In the genomic region with DNA sequence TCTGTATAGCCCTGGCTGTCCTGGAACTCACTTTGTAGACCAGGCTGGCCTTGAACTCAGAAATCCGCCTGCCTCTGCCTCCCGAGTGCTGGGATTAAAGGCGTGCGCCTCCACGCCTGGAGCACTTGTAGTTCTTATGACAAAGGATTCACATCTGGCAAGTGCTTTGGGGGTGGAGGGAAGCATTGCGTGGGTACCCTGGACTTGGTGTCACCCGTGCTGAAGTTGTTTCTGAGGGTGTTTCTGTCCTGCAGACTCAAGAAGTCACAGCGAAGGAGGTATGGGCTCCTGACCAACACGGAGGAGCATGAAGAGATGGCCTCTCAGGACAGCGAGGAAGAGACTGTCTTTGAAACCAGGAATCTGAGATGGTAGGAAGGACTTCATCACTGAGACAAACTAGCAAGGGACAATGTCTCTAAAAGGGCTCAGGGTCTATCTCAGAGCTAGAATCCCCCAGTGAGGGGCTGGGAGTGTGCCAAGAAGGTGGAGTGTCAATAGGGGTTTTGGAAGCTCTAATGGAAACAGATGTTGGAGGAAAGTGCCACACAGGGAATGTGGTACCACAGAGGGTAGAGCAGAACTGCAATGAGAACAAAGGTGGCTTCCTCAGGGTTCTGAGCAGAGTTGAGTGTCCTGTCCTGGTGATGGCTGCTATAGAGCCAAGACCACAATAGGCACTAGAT, we compare ENCODE assay signal across 12 mouse cellular contexts. TPM values are rescaled to one million over a fixed set of nuclear protein-coding genes. Genes with fewer than 3 reads are reported as not detected.
A peak's percentile ranks its signal among the peaks of the same experiment; 100 is the strongest.
DNase-seq lines count a peak whose midpoint lies in the region; ATAC-seq lines count a peak whose summit lies in the region.
"Had no signal": no experiment of that assay in that cellular context is flagged by ENCODE, and none has a peak within 500 bp of the region (broad histone marks: within the 10 kb centered on the region; RNA-seq: fewer than 3 reads in every experiment).

No protein-coding gene starts in this region.

- peak; percentile 69 for DNase-seq in cerebellum, adult 9-10 months
- DNase-seq in cerebellum, postnatal 36 days = no peak
- no peak for DNase-seq in midbrain, embryonic 11.5 days (ENCODE audit: low spot score, missing footprints)
- no peak for DNase-seq in right cerebral cortex, postnatal 14 days
- DNase-seq: adrenal gland, postnatal 25 days; gastrocnemius, adult 2 months; thymus, adult 18-20 months had no signal

- H3K4me2 ChIP-seq in intestine, embryonic 15.5 days (replicated peaks) = 0 out of 2 replicates have a peak overlapping the region, but pooled peaks have one; percentile 78
- H3K4me2 ChIP-seq in intestine, embryonic 16.5 days (ENCODE audit: low read depth, low read length) = no peak overlapping the region
- H3K4me2 ChIP-seq in midbrain, embryonic 13.5 days (replicated peaks) = peak overlapping the region; percentile 64; the same call in 1 of the 2 replicates
- H3K4me2 ChIP-seq in midbrain, embryonic 11.5 days = no peak overlapping the region

- 0 out of 2 replicates have a peak overlapping the region, but pooled peaks have one; percentile 17 for H3K9ac ChIP-seq in intestine, embryonic 15.5 days
- no peak overlapping the region for H3K9ac ChIP-seq in intestine, embryonic 16.5 days (ENCODE audit: low read depth, low read length)
- H3K9ac ChIP-seq in midbrain, embryonic 13.5 days (replicated peaks) = peak overlapping the region; percentile 32; the same call in 1 of the 2 replicates
- no peak overlapping the region for H3K9ac ChIP-seq in midbrain, embryonic 11.5 days (ENCODE audit: low read length)

- peaks cover 32% of the 10 kb centered on the region for H3K4me1 ChIP-seq in intestine, embryonic 15.5 days (replicated peaks)
- H3K4me1 ChIP-seq in intestine, embryonic 16.5 days (ENCODE audit: control insufficient read depth, insufficient read depth, low read length) = peaks cover 20% of the 10 kb centered on the region
- peaks cover 72% of the 10 kb centered on the region for H3K4me1 ChIP-seq in midbrain, embryonic 13.5 days (replicated peaks)
- peaks cover 33% of the 10 kb centered on the region for H3K4me1 ChIP-seq in midbrain, embryonic 11.5 days (ENCODE audit: control insufficient read depth, insufficient read depth, low read length)

- H3K9me3 ChIP-seq in intestine, embryonic 15.5 days = no peaks in the 10 kb centered on the region
- H3K9me3 ChIP-seq in intestine, embryonic 16.5 days (ENCODE audit: control insufficient read depth, low read length) = no peaks in the 10 kb centered on the region
- H3K9me3 ChIP-seq in midbrain, embryonic 13.5 days = no peaks in the 10 kb centered on the region
- H3K9me3 ChIP-seq in midbrain, embryonic 11.5 days (ENCODE audit: control insufficient read depth, low read length) = no peaks in the 10 kb centered on the region
- H3K9me3 ChIP-seq: limb, embryonic 15.5 days had no signal

- 89% methylated on average over 10 of the region's 10 CpGs for WGBS in intestine, embryonic 15.5 days
- 85% methylated on average over 10 of the region's 10 CpGs for WGBS in intestine, embryonic 16.5 days
- WGBS in midbrain, embryonic 13.5 days = 81% methylated on average over 10 of the region's 10 CpGs
- 88% methylated on average over 10 of the region's 10 CpGs for WGBS in midbrain, embryonic 11.5 days
- WGBS in macrophage (ENCODE audit: missing documents) = 88% methylated on average over 10 of the region's 10 CpGs

- peaks cover 22% of the 10 kb centered on the region for H3K36me3 ChIP-seq in intestine, embryonic 15.5 days
- peaks cover 20% of the 10 kb centered on the region for H3K36me3 ChIP-seq in intestine, embryonic 16.5 days (ENCODE audit: control insufficient read depth, insufficient read depth, low read length)
- H3K36me3 ChIP-seq in midbrain, embryonic 13.5 days = peaks cover 28% of the 10 kb centered on the region
- H3K36me3 ChIP-seq in midbrain, embryonic 11.5 days (ENCODE audit: control insufficient read depth, insufficient read depth, low read length) = peaks cover 22% of the 10 kb centered on the region
- peaks cover 17% of the 10 kb centered on the region; the same call in 1 of the 2 replicates for H3K36me3 ChIP-seq in macrophage (ENCODE audit: inconsistent target)

- no peak for ATAC-seq in intestine, embryonic 15.5 days
- ATAC-seq in intestine, embryonic 16.5 days = no peak
- ATAC-seq in midbrain, embryonic 13.5 days = no peak
- no peak for ATAC-seq in midbrain, embryonic 11.5 days (ENCODE audit: low FRiP score)

- H3K4me3 ChIP-seq in intestine, embryonic 15.5 days (replicated peaks) = no peak overlapping the region
- no peak overlapping the region for H3K4me3 ChIP-seq in intestine, embryonic 16.5 days (ENCODE audit: low read length)
- no peak overlapping the region; the same call in 1 of the 2 replicates for H3K4me3 ChIP-seq in midbrain, embryonic 13.5 days (replicated peaks)
- no peak overlapping the region for H3K4me3 ChIP-seq in midbrain, embryonic 11.5 days (ENCODE audit: low read depth, low read length)
- no peak overlapping the region for H3K4me3 ChIP-seq in macrophage (ENCODE audit: inconsistent target)

- H3K79me2 ChIP-seq in macrophage (ENCODE audit: inconsistent target) = peaks cover 20% of the 10 kb centered on the region

- no peaks in the 10 kb centered on the region for H3K27me3 ChIP-seq in intestine, embryonic 15.5 days (replicated peaks)
- H3K27me3 ChIP-seq in intestine, embryonic 16.5 days (replicated peaks; ENCODE audit: control insufficient read depth, insufficient read depth, low read length) = no peaks in the 10 kb centered on the region
- H3K27me3 ChIP-seq in midbrain, embryonic 13.5 days = no peaks in the 10 kb centered on the region
- H3K27me3 ChIP-seq in midbrain, embryonic 11.5 days (ENCODE audit: control insufficient read depth, insufficient read depth, low read length) = no peaks in the 10 kb centered on the region
- H3K27me3 ChIP-seq: limb, embryonic 15.5 days had no signal

- H3K27ac ChIP-seq in intestine, embryonic 15.5 days = no peak overlapping the region
- no peak overlapping the region for H3K27ac ChIP-seq in intestine, embryonic 16.5 days (ENCODE audit: low read length)
- 0 out of 2 replicates have a peak overlapping the region, but pooled peaks have one; percentile 22 for H3K27ac ChIP-seq in midbrain, embryonic 13.5 days
- no peak overlapping the region for H3K27ac ChIP-seq in midbrain, embryonic 11.5 days (ENCODE audit: low read depth, low read length)
- H3K27ac ChIP-seq in macrophage = peak overlapping the region; percentile 95; the same call in 1 of the 2 replicates

RNA-seq across cellular contexts. Expression of a gene that starts 1.4 kb away (rescaled TPM):
- 22.9 and 25.1 TPM in 2 replicates for polyA plus RNA-seq in intestine, embryonic 15.5 days (2015; fragmentation: Nextera tagmentation; extraction: Ambion mirVana)
- polyA plus RNA-seq in intestine, embryonic 16.5 days (2015; fragmentation: Nextera tagmentation; extraction: Ambion mirVana) = 23.6 TPM in 2 replicates
- polyA plus RNA-seq in midbrain, embryonic 13.5 days (2015; fragmentation: Nextera tagmentation; extraction: Ambion mirVana) = 11.9 and 14.5 TPM in 2 replicates
- polyA plus RNA-seq in midbrain, embryonic 11.5 days (2014; fragmentation: Nextera tagmentation; extraction: Ambion mirVana) = 8.0 and 8.7 TPM in 2 replicates
- 1 to 10 TPM in 18 of 26 experiments, not detected in 8; 1.4 to 4.6 (median 2.1) TPM for total RNA-seq in macrophage (2018; cell fraction: chromatin; rRNA removed)
- total RNA-seq in macrophage (2018; cell fraction: cytosol; rRNA removed) = 10 to 100 TPM; 11.6 to 18.9 (median 13.6) TPM
- 1 to 10 TPM in 25 of 26 experiments, not detected in 1; 2.4 to 8.5 (median 4.7) TPM for total RNA-seq in macrophage (2018; cell fraction: nucleus; rRNA removed)
- 4.4 to 19.3 TPM (median 13.3 TPM) in 3 replicates for polyA plus RNA-seq in macrophage (2018)

RNA-seq across cellular contexts. Expression of a gene that starts 5.2 kb away (rescaled TPM):
- 13.6 and 15.0 TPM in 2 replicates for polyA plus RNA-seq in intestine, embryonic 15.5 days (2015; fragmentation: Nextera tagmentation; extraction: Ambion mirVana)
- polyA plus RNA-seq in intestine, embryonic 16.5 days (2015; fragmentation: Nextera tagmentation; extraction: Ambion mirVana) = 7.4 and 8.1 TPM in 2 replicates
- 34.5 and 41.3 TPM in 2 replicates for polyA plus RNA-seq in midbrain, embryonic 13.5 days (2015; fragmentation: Nextera tagmentation; extraction: Ambion mirVana)
- polyA plus RNA-seq in midbrain, embryonic 11.5 days (2014; fragmentation: Nextera tagmentation; extraction: Ambion mirVana) = 78.1 and 91.7 TPM in 2 replicates
- 1 to 10 TPM in 3 of 26 experiments, under 1 TPM in 12, not detected in 11; 0.30 to 1.9 (median 0.43) TPM for total RNA-seq in macrophage (2018; cell fraction: chromatin; rRNA removed)
- 1 to 10 TPM in 3 of 26 experiments, under 1 TPM in 23; 0.09 to 1.6 (median 0.25) TPM for total RNA-seq in macrophage (2018; cell fraction: cytosol; rRNA removed)
- 1 to 10 TPM in 5 of 26 experiments, under 1 TPM in 15, not detected in 6; 0.20 to 1.7 (median 0.57) TPM for total RNA-seq in macrophage (2018; cell fraction: nucleus; rRNA removed)
- 0.11 to 0.29 TPM (median 0.26 TPM) in 3 replicates for polyA plus RNA-seq in macrophage (2018)

RNA-seq across cellular contexts. Expression of a gene that starts 8.3 kb away (rescaled TPM):
- 69.4 and 83.9 TPM in 2 replicates for polyA plus RNA-seq in intestine, embryonic 15.5 days (2015; fragmentation: Nextera tagmentation; extraction: Ambion mirVana)
- polyA plus RNA-seq in intestine, embryonic 16.5 days (2015; fragmentation: Nextera tagmentation; extraction: Ambion mirVana) = 53.2 and 62.6 TPM in 2 replicates
- polyA plus RNA-seq in midbrain, embryonic 13.5 days (2015; fragmentation: Nextera tagmentation; extraction: Ambion mirVana) = 354 and 412 TPM in 2 replicates
- 81.5 and 87.1 TPM in 2 replicates for polyA plus RNA-seq in midbrain, embryonic 11.5 days (2014; fragmentation: Nextera tagmentation; extraction: Ambion mirVana)
- 100 to 1,000 TPM in 11 of 26 experiments, 10 to 100 TPM in 15; 17.6 to 198 (median 86.7) TPM for total RNA-seq in macrophage (2018; cell fraction: chromatin; rRNA removed)
- total RNA-seq in macrophage (2018; cell fraction: cytosol; rRNA removed) = 10 to 100 TPM; 10.1 to 24.5 (median 16.7) TPM
- 10 to 100 TPM; 11.8 to 97.1 (median 35.2) TPM for total RNA-seq in macrophage (2018; cell fraction: nucleus; rRNA removed)
- polyA plus RNA-seq in macrophage (2018) = 17.6 to 31.0 TPM (median 19.0 TPM) in 3 replicates

RNA-seq across cellular contexts. Expression of a gene that starts 26.0 kb away (rescaled TPM):
- 14.1 and 16.1 TPM in 2 replicates for polyA plus RNA-seq in intestine, embryonic 15.5 days (2015; fragmentation: Nextera tagmentation; extraction: Ambion mirVana)
- polyA plus RNA-seq in intestine, embryonic 16.5 days (2015; fragmentation: Nextera tagmentation; extraction: Ambion mirVana) = 8.8 and 10.3 TPM in 2 replicates
- polyA plus RNA-seq in midbrain, embryonic 13.5 days (2015; fragmentation: Nextera tagmentation; extraction: Ambion mirVana) = 35.9 and 40.6 TPM in 2 replicates
- 66.0 and 71.3 TPM in 2 replicates for polyA plus RNA-seq in midbrain, embryonic 11.5 days (2014; fragmentation: Nextera tagmentation; extraction: Ambion mirVana)
- 100 to 1,000 TPM in 2 of 26 experiments, 10 to 100 TPM in 24; 13.9 to 126 (median 56.5) TPM for total RNA-seq in macrophage (2018; cell fraction: chromatin; rRNA removed)
- total RNA-seq in macrophage (2018; cell fraction: cytosol; rRNA removed) = 10 to 100 TPM; 20.5 to 44.1 (median 32.8) TPM
- total RNA-seq in macrophage (2018; cell fraction: nucleus; rRNA removed) = 100 to 1,000 TPM in 2 of 26 experiments, 10 to 100 TPM in 24; 20.4 to 111 (median 44.0) TPM
- 16.3 to 36.3 TPM (median 20.3 TPM) in 3 replicates for polyA plus RNA-seq in macrophage (2018)

RNA-seq across cellular contexts. Expression of a gene that starts 33.5 kb away (rescaled TPM):
- polyA plus RNA-seq in intestine, embryonic 15.5 days (2015; fragmentation: Nextera tagmentation; extraction: Ambion mirVana) = 4.8 and 5.1 TPM in 2 replicates
- 5.1 TPM in 2 replicates for polyA plus RNA-seq in intestine, embryonic 16.5 days (2015; fragmentation: Nextera tagmentation; extraction: Ambion mirVana)
- 40.6 and 45.3 TPM in 2 replicates for polyA plus RNA-seq in midbrain, embryonic 13.5 days (2015; fragmentation: Nextera tagmentation; extraction: Ambion mirVana)
- polyA plus RNA-seq in midbrain, embryonic 11.5 days (2014; fragmentation: Nextera tagmentation; extraction: Ambion mirVana) = 11.1 and 11.8 TPM in 2 replicates
- 10 to 100 TPM in 3 of 26 experiments, 1 to 10 TPM in 22, under 1 TPM in 1; 0.58 to 13.3 (median 5.5) TPM for total RNA-seq in macrophage (2018; cell fraction: chromatin; rRNA removed)
- 1 to 10 TPM in 22 of 26 experiments, under 1 TPM in 4; 0.79 to 3.8 (median 1.7) TPM for total RNA-seq in macrophage (2018; cell fraction: cytosol; rRNA removed)
- total RNA-seq in macrophage (2018; cell fraction: nucleus; rRNA removed) = 10 to 100 TPM in 3 of 26 experiments, 1 to 10 TPM in 23; 2.2 to 12.1 (median 4.5) TPM
- 1.9 to 3.0 TPM (median 2.4 TPM) in 3 replicates for polyA plus RNA-seq in macrophage (2018)

Comparison
In these comparisons a context has a peak if more than half of its experiments do, and no peak if none do; other contexts are left out.
1. H3K27ac ChIP-seq: peak in midbrain, embryonic 13.5 days (single experiment) and macrophage (single experiment); none in intestine, embryonic 15.5 days (single experiment), intestine, embryonic 16.5 days (single experiment) and midbrain, embryonic 11.5 days (single experiment).
2. H3K4me2 ChIP-seq: peak in intestine, embryonic 15.5 days (single experiment) and midbrain, embryonic 13.5 days (single experiment); none in intestine, embryonic 16.5 days (single experiment) and midbrain, embryonic 11.5 days (single experiment).
3. H3K9ac ChIP-seq: peak in intestine, embryonic 15.5 days (single experiment) and midbrain, embryonic 13.5 days (single experiment); none in intestine, embryonic 16.5 days (single experiment) and midbrain, embryonic 11.5 days (single experiment).